Mouse (Mus musculus): ENCODE data around the gene Heg1.

DNA sequence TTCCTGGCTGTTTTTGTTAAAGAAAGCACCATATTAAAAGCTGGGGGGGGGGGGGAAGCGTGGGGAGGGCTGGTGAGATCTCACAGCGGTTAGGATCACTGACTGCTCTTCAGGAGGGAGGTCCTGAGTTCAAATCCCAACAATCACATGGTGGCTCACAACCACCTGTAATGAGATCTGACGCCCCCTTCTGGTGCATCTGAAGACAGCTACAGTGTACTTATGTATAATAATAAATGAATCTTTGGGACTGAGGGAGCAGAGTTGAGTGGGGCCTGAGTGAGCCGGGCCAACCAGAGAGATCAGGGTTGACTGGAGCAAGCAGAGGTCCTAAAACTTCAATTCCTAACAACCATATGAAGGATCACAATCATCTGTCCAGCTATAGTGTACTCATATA lies 12.0 kb upstream of the Heg1 start:
- TF ChIP-seq POLR2A (IDR thresholded peaks at IDR 0.05; ENCODE audit: borderline replicate concordance, extremely low read depth, insufficient read depth, insufficient read length, poor library complexity, severe bottlenecking) = no peak
- TF ChIP-seq CTCF (IDR thresholded peaks at IDR 0.05; ENCODE audit: borderline replicate concordance, extremely low read depth, insufficient read depth, insufficient read length) = no peak
